Mouse (Mus musculus) macrophage (primary cell): ENCODE measurements around the gene Isl1. TPM values are rescaled to one million over a fixed set of nuclear protein-coding genes. Genes with fewer than 3 reads are reported as not detected.

Experiments used
- H3K27ac ChIP-seq: fragments of 350-480 bp; formaldehyde crosslinking; 2 replicates; pipeline ENCODE4 v1.9.0; 2021
- H3K36me3 ChIP-seq: fragments of 350-480 bp; formaldehyde crosslinking; 2 replicates; pipeline ENCODE4 v1.9.0; 2021; ENCODE audit errors: inconsistent target
- H3K4me3 ChIP-seq: fragments of 350-480 bp; formaldehyde crosslinking; 2 replicates; pipeline ENCODE4 v1.9.0; 2021; ENCODE audit errors: inconsistent target
- H3K79me2 ChIP-seq: fragments of 350-480 bp; formaldehyde crosslinking; 2 replicates; pipeline ENCODE4 v1.9.0; 2021; ENCODE audit errors: inconsistent target
- WGBS: methylation state at CpG from one replicate; pipeline ENCODE4 v1.1.7; 2026; ENCODE audit warnings: inconsistent platforms; ENCODE audit not compliant: missing documents; 5-methylcytosine and 5-hydroxymethylcytosine counted together
- polyA plus RNA-seq: library from polyadenylated mRNA; stranded (reverse); fragments of 250-400 nt; gene quantifications from 3 replicates; pipeline ENCODE4 v1.2.4, GENCODE M21; 2018; ENCODE audit warnings: inconsistent platforms

The Isl1 gene
- polyA plus RNA-seq, 1 experiment from 2014 or later: not detected

- no peaks in the 10 kb centered on the region for H3K36me3 ChIP-seq
- no peak overlapping the region for H3K4me3 ChIP-seq
- H3K79me2 ChIP-seq: no peaks in the 10 kb centered on the region
- H3K27ac ChIP-seq: no peak overlapping the region
- WGBS: 73% methylated on average over 3 of the region's 3 CpGs
These were observed 7.8 kb downstream of the Isl1 start for GRCm38 (mm10) chr13:116301706-116302105.

- WGBS: 68% methylated on average over 7 of the region's 7 CpGs
- H3K27ac ChIP-seq: no peak overlapping the region
These were observed 10.2 kb downstream of the Isl1 start for GRCm38 (mm10) chr13:116299241-116299640.

GRCm38 (mm10) chr13:116298641-116299170 lies 10.8 kb downstream of the Isl1 start:
- no peak overlapping the region for H3K4me3 ChIP-seq
- H3K36me3 ChIP-seq: no peaks in the 10 kb centered on the region
- 34% methylated on average over 13 of the region's 13 CpGs for WGBS
- no peak overlapping the region for H3K27ac ChIP-seq
- H3K79me2 ChIP-seq: no peaks in the 10 kb centered on the region

More at GRCm38 (mm10) chr13:116299241-116299640, 10.2 kb downstream of the Isl1 start:
- Histone ChIP-seq H3K79me2 (no peaks in the 10 kb centered on the region), H3K4me3 (no peak overlapping the region), H3K36me3 (no peaks in the 10 kb centered on the region)

DNA sequence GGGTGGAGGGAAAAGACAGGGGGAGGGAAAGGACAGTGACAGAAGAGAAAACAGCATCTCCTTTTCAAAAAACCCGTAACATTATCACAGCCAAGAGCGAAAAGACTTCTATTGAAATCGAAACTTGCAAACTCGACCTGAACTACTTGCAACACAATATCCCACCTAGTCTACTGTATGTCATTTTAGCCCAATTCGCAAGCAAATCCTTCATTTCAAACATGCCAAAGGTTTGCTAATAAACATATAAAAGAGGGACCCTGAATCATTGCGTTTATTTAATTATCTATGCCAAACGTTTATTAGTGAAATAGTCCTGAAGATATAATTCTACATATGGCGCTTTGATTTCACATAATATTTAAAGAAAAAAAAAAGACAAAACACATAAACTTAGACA lies 11.5 kb downstream of the Isl1 start:
- H3K79me2 ChIP-seq: no peaks in the 10 kb centered on the region
- no peak overlapping the region for H3K27ac ChIP-seq
- 16% methylated on average over 8 of the region's 8 CpGs for WGBS
- no peak overlapping the region for H3K4me3 ChIP-seq
- H3K36me3 ChIP-seq: no peaks in the 10 kb centered on the region

- 2% methylated on average over 33 of the region's 33 CpGs for WGBS
- Histone ChIP-seq H3K27ac (no peak overlapping the region), H3K79me2 (no peaks in the 10 kb centered on the region), H3K4me3 (no peak overlapping the region), H3K36me3 (no peaks in the 10 kb centered on the region)
These were observed 12.3 kb downstream of the Isl1 start for GRCm38 (mm10) chr13:116297048-116297811.

- 57% methylated on average over 4 of the region's 4 CpGs for WGBS
These were observed 14.1 kb downstream of the Isl1 start for GRCm38 (mm10) chr13:116295401-116295800.

GRCm38 (mm10) chr13:116294734-116295133 lies 14.8 kb downstream of the Isl1 start:
- 45% methylated on average over 6 of the region's 6 CpGs for WGBS
- no peaks in the 10 kb centered on the region for H3K79me2 ChIP-seq
- no peak overlapping the region for H3K4me3 ChIP-seq
- H3K36me3 ChIP-seq: no peaks in the 10 kb centered on the region
- no peak overlapping the region for H3K27ac ChIP-seq

More at GRCm38 (mm10) chr13:116295401-116295800, 14.1 kb downstream of the Isl1 start:
- H3K27ac ChIP-seq: no peak overlapping the region
- no peaks in the 10 kb centered on the region for H3K36me3 ChIP-seq
- no peaks in the 10 kb centered on the region for H3K79me2 ChIP-seq
- H3K4me3 ChIP-seq: no peak overlapping the region

- H3K36me3 ChIP-seq: no peaks in the 10 kb centered on the region
- 9% methylated on average over 11 of the region's 11 CpGs for WGBS
- no peak overlapping the region for H3K27ac ChIP-seq
- H3K79me2 ChIP-seq: no peaks in the 10 kb centered on the region
- H3K4me3 ChIP-seq: no peak overlapping the region
These were observed 15.4 kb downstream of the Isl1 start for GRCm38 (mm10) chr13:116294151-116294461.

GRCm38 (mm10) chr13:116293301-116294150 lies 16.0 kb downstream of the Isl1 start:
- no peak overlapping the region for H3K27ac ChIP-seq
- H3K79me2 ChIP-seq: no peaks in the 10 kb centered on the region
- H3K36me3 ChIP-seq: no peaks in the 10 kb centered on the region
- WGBS: 17% methylated on average over 26 of the region's 27 CpGs
- H3K4me3 ChIP-seq: no peak overlapping the region

DNA sequence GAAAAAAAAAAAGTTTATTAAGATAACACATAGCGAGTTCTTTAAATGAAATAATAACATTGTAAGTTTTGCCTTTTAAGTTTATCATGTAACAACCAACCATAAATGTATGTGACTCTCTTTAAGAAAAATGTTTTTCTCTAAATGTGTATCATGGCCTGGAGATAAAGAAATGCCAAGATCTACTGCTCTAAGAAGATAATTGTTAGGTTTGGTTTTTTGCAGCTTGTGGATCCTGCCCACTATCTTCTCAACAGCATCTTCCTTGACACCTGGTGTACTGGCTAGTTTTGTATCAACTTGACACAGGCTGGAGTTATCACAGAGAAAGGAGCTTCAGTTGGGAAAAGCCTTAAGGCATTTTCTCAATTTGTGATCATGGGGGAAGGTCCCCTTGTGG lies 19.8 kb downstream of the Isl1 start:
- WGBS: 71% methylated on average over 1 of the region's 1 CpGs
- no peak overlapping the region for H3K27ac ChIP-seq
- no peaks in the 10 kb centered on the region for H3K79me2 ChIP-seq
- H3K4me3 ChIP-seq: no peak overlapping the region
- no peaks in the 10 kb centered on the region for H3K36me3 ChIP-seq

- Histone ChIP-seq H3K79me2 (no peaks in the 10 kb centered on the region), H3K36me3 (no peaks in the 10 kb centered on the region), H3K27ac (no peak overlapping the region), H3K4me3 (no peak overlapping the region)
- WGBS: 78% methylated on average over 9 of the region's 9 CpGs
These were observed 30.2 kb downstream of the Isl1 start for GRCm38 (mm10) chr13:116279207-116279772.
